Mouse (Mus musculus): ENCODE data around the gene Tmem186. TPM values are rescaled to one million over a fixed set of nuclear protein-coding genes. Genes with fewer than 3 reads are reported as not detected.

The Tmem186 gene
- polyA plus RNA-seq, 1 experiment from 2014 or later = 19.7 TPM

- 63% methylated on average over 5 of the region's 5 CpGs for WGBS
- peak overlapping the region; percentile 53; the same call in 1 of the 2 replicates for H3K27ac ChIP-seq
These were observed 27.9 kb upstream of the Tmem186 start for GRCm38 (mm10) chr16:8665367-8665766.

GRCm38 (mm10) chr16:8663606-8664539 lies 26.4 kb upstream of the Tmem186 start:
- H3K4me2 ChIP-seq = no peak overlapping the region
- no peak overlapping the region for H3K9ac ChIP-seq
- peaks cover 40% of the 10 kb centered on the region for H3K4me1 ChIP-seq
- no peaks in the 10 kb centered on the region for H3K9me3 ChIP-seq
- 83% methylated on average over 24 of the region's 24 CpGs for WGBS
- H3K36me3 ChIP-seq = peaks cover 19% of the 10 kb centered on the region
- no peak for ATAC-seq (ENCODE audit: borderline replicate concordance, extremely low read depth, low FRiP score, low TSS enrichment)
- H3K27me3 ChIP-seq = no peaks in the 10 kb centered on the region
- H3K27ac ChIP-seq = no peak overlapping the region
- no peak overlapping the region for H3K4me3 ChIP-seq

More at GRCm38 (mm10) chr16:8665367-8665766, 27.9 kb upstream of the Tmem186 start:
- Histone ChIP-seq H3K4me1 (peaks cover 54% of the 10 kb centered on the region), H3K9ac (no peak overlapping the region), H3K27me3 (no peaks in the 10 kb centered on the region), H3K9me3 (no peaks in the 10 kb centered on the region), H3K36me3 (peaks cover 7% of the 10 kb centered on the region; the same call in 1 of the 2 replicates), H3K4me3 (no peak overlapping the region), H3K4me2 (no peak overlapping the region)
- ATAC-seq (ENCODE audit: borderline replicate concordance, extremely low read depth, low FRiP score, low TSS enrichment) = peak; percentile 8; the same call in 1 of the 2 replicates

GRCm38 (mm10) chr16:8663022-8663421 lies 25.5 kb upstream of the Tmem186 start:
- ATAC-seq (ENCODE audit: borderline replicate concordance, extremely low read depth, low FRiP score, low TSS enrichment) = no peak
- peak overlapping the region; percentile 37; the same call in 1 of the 2 replicates for H3K27ac ChIP-seq
- no peak overlapping the region for H3K9ac ChIP-seq
- H3K4me2 ChIP-seq = no peak overlapping the region
- WGBS = 71% methylated on average over 2 of the region's 2 CpGs
- peaks cover 19% of the 10 kb centered on the region for H3K36me3 ChIP-seq
- H3K4me3 ChIP-seq = no peak overlapping the region
- no peaks in the 10 kb centered on the region for H3K27me3 ChIP-seq
- no peaks in the 10 kb centered on the region for H3K9me3 ChIP-seq
- peaks cover 33% of the 10 kb centered on the region for H3K4me1 ChIP-seq

- no peak for ATAC-seq (ENCODE audit: borderline replicate concordance, extremely low read depth, low FRiP score, low TSS enrichment)
- H3K27ac ChIP-seq = no peak overlapping the region
- H3K9ac ChIP-seq = no peak overlapping the region
- H3K27me3 ChIP-seq = no peaks in the 10 kb centered on the region
- H3K36me3 ChIP-seq = peaks cover 31% of the 10 kb centered on the region
- 87% methylated on average over 4 of the region's 4 CpGs for WGBS
- no peak overlapping the region for H3K4me3 ChIP-seq
- H3K9me3 ChIP-seq = no peaks in the 10 kb centered on the region
- no peaks in the 10 kb centered on the region for H3K4me1 ChIP-seq
- H3K4me2 ChIP-seq = no peak overlapping the region
These were observed 21.3 kb upstream of the Tmem186 start for GRCm38 (mm10) chr16:8658764-8659163.

GRCm38 (mm10) chr16:8658349-8658748 lies 20.8 kb upstream of the Tmem186 start:
- Histone ChIP-seq H3K4me3 (no peak overlapping the region), H3K4me1 (no peaks in the 10 kb centered on the region), H3K9ac (no peak overlapping the region), H3K27ac (no peak overlapping the region), H3K27me3 (no peaks in the 10 kb centered on the region), H3K36me3 (peaks cover 30% of the 10 kb centered on the region), H3K9me3 (no peaks in the 10 kb centered on the region), H3K4me2 (no peak overlapping the region)
- no peak for ATAC-seq (ENCODE audit: borderline replicate concordance, extremely low read depth, low FRiP score, low TSS enrichment)
- 79% methylated on average over 4 of the region's 4 CpGs for WGBS

GRCm38 (mm10) chr16:8656256-8656655 lies 18.7 kb upstream of the Tmem186 start:
- H3K4me2 ChIP-seq = no peak overlapping the region
- H3K36me3 ChIP-seq = peaks cover 45% of the 10 kb centered on the region
- ATAC-seq (ENCODE audit: borderline replicate concordance, extremely low read depth, low FRiP score, low TSS enrichment) = no peak
- 84% methylated on average over 2 of the region's 2 CpGs for WGBS
- H3K27me3 ChIP-seq = no peaks in the 10 kb centered on the region
- H3K9me3 ChIP-seq = no peaks in the 10 kb centered on the region
- no peaks in the 10 kb centered on the region for H3K4me1 ChIP-seq
- H3K27ac ChIP-seq = no peak overlapping the region
- H3K9ac ChIP-seq = no peak overlapping the region
- H3K4me3 ChIP-seq = no peak overlapping the region

GRCm38 (mm10) chr16:8655599-8655998 lies 18.1 kb upstream of the Tmem186 start:
- Histone ChIP-seq H3K27ac (no peak overlapping the region), H3K9me3 (no peaks in the 10 kb centered on the region), H3K27me3 (no peaks in the 10 kb centered on the region), H3K9ac (no peak overlapping the region), H3K4me1 (no peaks in the 10 kb centered on the region), H3K4me2 (no peak overlapping the region), H3K36me3 (peaks cover 51% of the 10 kb centered on the region), H3K4me3 (no peak overlapping the region)
- ATAC-seq (ENCODE audit: borderline replicate concordance, extremely low read depth, low FRiP score, low TSS enrichment) = 0 out of 2 replicates have a peak, but pooled peaks have one; percentile 16
- 82% methylated on average over 9 of the region's 9 CpGs for WGBS

GRCm38 (mm10) chr16:8655108-8655507 lies 17.6 kb upstream of the Tmem186 start:
- WGBS = 82% methylated on average over 6 of the region's 6 CpGs
- Histone ChIP-seq H3K27me3 (no peaks in the 10 kb centered on the region), H3K9ac (no peak overlapping the region), H3K36me3 (peaks cover 54% of the 10 kb centered on the region), H3K27ac (no peak overlapping the region), H3K4me1 (no peaks in the 10 kb centered on the region), H3K9me3 (no peaks in the 10 kb centered on the region), H3K4me3 (no peak overlapping the region), H3K4me2 (no peak overlapping the region)
- ATAC-seq (ENCODE audit: borderline replicate concordance, extremely low read depth, low FRiP score, low TSS enrichment) = no peak

- 94% methylated on average over 3 of the region's 3 CpGs for WGBS
- Histone ChIP-seq H3K9ac (no peak overlapping the region), H3K4me3 (no peak overlapping the region), H3K27ac (no peak overlapping the region), H3K9me3 (no peaks in the 10 kb centered on the region), H3K27me3 (no peaks in the 10 kb centered on the region), H3K4me2 (no peak overlapping the region), H3K4me1 (no peaks in the 10 kb centered on the region), H3K36me3 (peaks cover 84% of the 10 kb centered on the region)
- ATAC-seq (ENCODE audit: borderline replicate concordance, extremely low read depth, low FRiP score, low TSS enrichment) = no peak
These were observed 12.5 kb upstream of the Tmem186 start for GRCm38 (mm10) chr16:8650007-8650406.

- H3K4me2 ChIP-seq = no peak overlapping the region
- no peaks in the 10 kb centered on the region for H3K9me3 ChIP-seq
- no peaks in the 10 kb centered on the region for H3K4me1 ChIP-seq
- H3K4me3 ChIP-seq = no peak overlapping the region
- no peak overlapping the region for H3K27ac ChIP-seq
- H3K9ac ChIP-seq = no peak overlapping the region
- ATAC-seq (ENCODE audit: borderline replicate concordance, extremely low read depth, low FRiP score, low TSS enrichment) = no peak
- peaks cover 81% of the 10 kb centered on the region for H3K36me3 ChIP-seq
- WGBS = 75% methylated on average over 6 of the region's 6 CpGs
- no peaks in the 10 kb centered on the region for H3K27me3 ChIP-seq
These were observed 8.0 kb upstream of the Tmem186 start for GRCm38 (mm10) chr16:8645546-8645945.

- no peaks in the 10 kb centered on the region for H3K27me3 ChIP-seq
- peak; percentile 64; the same call in 1 of the 2 replicates for ATAC-seq (ENCODE audit: borderline replicate concordance, extremely low read depth, low FRiP score, low TSS enrichment)
- H3K4me3 ChIP-seq = no peak overlapping the region
- H3K27ac ChIP-seq = no peak overlapping the region
- H3K4me1 ChIP-seq = peaks cover under 1% of the 10 kb centered on the region; the same call in 1 of the 2 replicates
- no peaks in the 10 kb centered on the region for H3K9me3 ChIP-seq
- H3K36me3 ChIP-seq = peaks cover 65% of the 10 kb centered on the region
- 65% methylated on average over 2 of the region's 2 CpGs for WGBS
- no peak overlapping the region for H3K4me2 ChIP-seq
- H3K9ac ChIP-seq = no peak overlapping the region
These were observed 6.3 kb upstream of the Tmem186 start for GRCm38 (mm10) chr16:8643855-8644254.

GRCm38 (mm10) chr16:8639466-8640191 lies 2.1 kb upstream of the Tmem186 start:
- Histone ChIP-seq H3K4me3 (no peak overlapping the region), H3K36me3 (peaks cover 38% of the 10 kb centered on the region), H3K4me1 (peaks cover 17% of the 10 kb centered on the region), H3K9me3 (no peaks in the 10 kb centered on the region), H3K4me2 (no peak overlapping the region), H3K27me3 (no peaks in the 10 kb centered on the region), H3K27ac (no peak overlapping the region), H3K9ac (no peak overlapping the region)
- 69% methylated on average over 11 of the region's 11 CpGs for WGBS
- ATAC-seq (ENCODE audit: borderline replicate concordance, extremely low read depth, low FRiP score, low TSS enrichment) = no peak
